Comparison of ENCODE assay signal across 15 mouse cellular contexts in the genomic region with DNA sequence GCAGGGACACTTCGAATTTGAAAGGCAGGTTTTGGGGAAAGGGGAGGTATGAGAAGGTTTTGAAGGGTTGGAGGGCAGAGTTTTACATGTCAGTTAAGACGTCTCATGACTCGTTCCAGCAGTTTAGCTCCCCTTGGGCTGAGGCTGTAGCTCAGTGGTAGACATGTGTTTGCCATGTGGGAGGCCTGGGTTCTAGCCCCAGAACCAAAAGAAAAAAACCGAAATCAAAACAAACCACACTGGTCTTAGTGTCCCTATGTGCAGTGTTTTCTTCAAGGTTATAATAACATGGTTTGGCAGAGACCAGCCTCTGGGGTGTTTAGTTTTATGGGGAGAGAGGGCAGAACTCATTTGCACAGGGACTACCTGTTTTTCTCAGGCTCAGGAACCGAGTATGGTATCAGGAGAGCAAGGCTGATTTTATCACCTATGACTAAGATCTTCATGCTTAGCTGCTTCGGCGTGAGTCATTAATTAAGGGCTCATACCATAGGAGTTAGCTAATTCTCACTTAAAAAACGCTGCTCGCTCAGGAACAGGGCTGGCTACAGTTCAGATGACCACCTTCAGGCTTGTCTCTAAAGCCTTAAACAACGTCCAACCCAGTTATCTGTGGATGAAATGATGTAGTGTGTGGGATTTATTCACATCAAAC. TPM values are rescaled to one million over a fixed set of nuclear protein-coding genes. Genes with fewer than 3 reads are reported as not detected.
DNase-seq lines count a peak whose midpoint lies in the region; ATAC-seq and TF ChIP-seq lines count a peak whose summit lies in the region.
"Had no signal": no experiment of that assay in that cellular context is flagged by ENCODE, and none has a peak within 500 bp of the region (broad histone marks: within the 10 kb centered on the region; RNA-seq: fewer than 3 reads in every experiment).

No protein-coding gene starts in this region.

- TF ChIP-seq POLR2A in testis, adult 2 months (IDR thresholded peaks at IDR 0.05; ENCODE audit: control insufficient read depth, low read depth, low read length): no peak

- no peaks in the 10 kb centered on the region for H3K9me3 ChIP-seq in kidney, embryonic 15.5 days (replicated peaks)
- H3K9me3 ChIP-seq in stomach, embryonic 16.5 days (replicated peaks; ENCODE audit: control insufficient read depth, low read length): no peaks in the 10 kb centered on the region
- H3K9me3 ChIP-seq: heart, embryonic 12.5 days; hindbrain, embryonic 15.5 days; liver, embryonic 13.5 days had no signal

- peak overlapping the region; percentile 17; the same call in 1 of the 2 replicates for H3K27ac ChIP-seq in testis, adult 2 months (ENCODE audit: control insufficient read depth, insufficient read depth, low read depth, low read length)
- peak overlapping the region; percentile 71 for H3K27ac ChIP-seq in kidney, embryonic 15.5 days
- peak overlapping the region; percentile 79; the same call in 1 of the 2 replicates for H3K27ac ChIP-seq in stomach, embryonic 16.5 days (ENCODE audit: low read length)
- H3K27ac ChIP-seq: hindbrain, embryonic 15.5 days; liver, embryonic 13.5 days; macrophage had no signal

- no peak overlapping the region for H3K4me3 ChIP-seq in testis, adult 2 months (ENCODE audit: control insufficient read depth, low read depth, low read length)
- H3K4me3 ChIP-seq in kidney, embryonic 15.5 days (replicated peaks): no peak overlapping the region
- H3K4me3 ChIP-seq in stomach, embryonic 16.5 days (replicated peaks; ENCODE audit: low read length): no peak overlapping the region
- H3K4me3 ChIP-seq: heart, embryonic 12.5 days; hindbrain, embryonic 15.5 days; liver, embryonic 13.5 days had no signal

- peak overlapping the region; percentile 22; the same call in 1 of the 2 replicates for H3K4me2 ChIP-seq in kidney, embryonic 15.5 days
- H3K4me2 ChIP-seq in stomach, embryonic 16.5 days (ENCODE audit: low read depth, low read length): peak overlapping the region; percentile 30; the same call in 1 of the 2 replicates
- H3K4me2 ChIP-seq: heart, embryonic 12.5 days; hindbrain, embryonic 15.5 days; liver, embryonic 13.5 days had no signal

- no peaks in the 10 kb centered on the region for H3K27me3 ChIP-seq in testis, adult 2 months (ENCODE audit: control insufficient read depth, insufficient read depth, low read length)
- H3K27me3 ChIP-seq in kidney, embryonic 15.5 days: peaks cover 9% of the 10 kb centered on the region; the same call in 1 of the 2 replicates
- H3K27me3 ChIP-seq in stomach, embryonic 16.5 days (ENCODE audit: control insufficient read depth, insufficient read depth, low read length): no peaks in the 10 kb centered on the region
- H3K27me3 ChIP-seq: heart, embryonic 12.5 days; hindbrain, embryonic 15.5 days had no signal

- no peak for TF ChIP-seq CTCF in testis, adult 2 months (IDR thresholded peaks at IDR 0.05; ENCODE audit: control insufficient read depth, insufficient read depth, insufficient replicate concordance, low read depth, low read length)

- peak; percentile 77 for ATAC-seq in kidney, embryonic 15.5 days (replicated peaks; ENCODE audit: low FRiP score)
- ATAC-seq in stomach, embryonic 16.5 days (ENCODE audit: insufficient read depth, low FRiP score): peak; percentile 37; the same call in 1 of the 2 replicates

- H3K36me3 ChIP-seq in testis, adult 2 months (ENCODE audit: control insufficient read depth, insufficient read depth, low read length): no peaks in the 10 kb centered on the region
- no peaks in the 10 kb centered on the region for H3K36me3 ChIP-seq in kidney, embryonic 15.5 days
- H3K36me3 ChIP-seq in stomach, embryonic 16.5 days (ENCODE audit: control insufficient read depth, insufficient read depth, low read length): no peaks in the 10 kb centered on the region
- H3K36me3 ChIP-seq: heart, embryonic 12.5 days; hindbrain, embryonic 15.5 days; liver, embryonic 13.5 days had no signal

- peaks cover 3% of the 10 kb centered on the region for H3K4me1 ChIP-seq in testis, adult 2 months (ENCODE audit: control insufficient read depth, insufficient read depth, low read length)
- H3K4me1 ChIP-seq in kidney, embryonic 15.5 days: peaks cover 52% of the 10 kb centered on the region
- peaks cover 9% of the 10 kb centered on the region for H3K4me1 ChIP-seq in stomach, embryonic 16.5 days (ENCODE audit: control insufficient read depth, insufficient read depth, low read length)
- H3K4me1 ChIP-seq: hindbrain, embryonic 15.5 days; liver, embryonic 13.5 days had no signal

- WGBS in kidney, embryonic 15.5 days: 19% methylated on average over 10 of the region's 10 CpGs
- WGBS in stomach, embryonic 16.5 days: 52% methylated on average over 10 of the region's 10 CpGs

- no peak overlapping the region for H3K9ac ChIP-seq in kidney, embryonic 15.5 days
- no peak overlapping the region for H3K9ac ChIP-seq in stomach, embryonic 16.5 days (ENCODE audit: low read length)
- H3K9ac ChIP-seq: heart, embryonic 12.5 days; hindbrain, embryonic 15.5 days; liver, embryonic 13.5 days had no signal

- DNase-seq in adrenal gland, adult 2 months: peak; percentile 31
- DNase-seq in adrenal gland, adult 18-20 months (ENCODE audit: low spot score in 2 of 2): no peak
- DNase-seq in testis, postnatal 14 days (ENCODE audit: low spot score): no peak
- DNase-seq in spleen, postnatal 10 days (ENCODE audit: low spot score in 2 of 2): no peak
- no peak for DNase-seq in heart, adult 9 months (ENCODE audit: low spot score in 2 of 2)
- DNase-seq: adrenal gland, adult 8-10 months; cerebellum, adult 18-20 months; layer of hippocampus, postnatal 36 days; liver, embryonic 13.5 days had no signal

RNA-seq across cellular contexts. Expression of gene Syne2, which starts 8.9 kb away (rescaled TPM):
- total RNA-seq in adrenal gland, adult 2 months (2021): 10 to 100 TPM; 44.3 to 45.1 TPM
- 19.1 and 19.5 TPM in 2 replicates for polyA plus RNA-seq in adrenal gland, adult 2 months (2012; rRNA removed)
- 10 to 100 TPM; 33.2 to 39.7 TPM for total RNA-seq in adrenal gland, adult 18-20 months (2021)
- 35.5 and 37.1 TPM in 2 replicates for polyA plus RNA-seq in testis, adult 2 months (2012; rRNA removed)
- polyA plus RNA-seq in kidney, embryonic 15.5 days (2015; fragmentation: Nextera tagmentation; extraction: Ambion mirVana): 60.2 and 60.9 TPM in 2 replicates
- 37.1 and 42.1 TPM in 2 replicates for polyA plus RNA-seq in stomach, embryonic 16.5 days (2015; fragmentation: Nextera tagmentation; extraction: Ambion mirVana)

Comparison
In these comparisons a context has a peak if more than half of its experiments do, and no peak if none do; other contexts are left out.
1. H3K27ac ChIP-seq: peak in every context shown above with its lines; median percentile 79 in stomach, embryonic 16.5 days; 71 in kidney, embryonic 15.5 days; 17 in testis, adult 2 months.